Mouse (Mus musculus) myocyte (in vitro differentiated cells): ENCODE results near the gene Kcnj16. TPM values are rescaled to one million over a fixed set of nuclear protein-coding genes. Genes with fewer than 3 reads are reported as not detected.

Source experiments
- H3K27me3 ChIP-seq: one replicate; pipeline ENCODE4 v1.6.1; 2011; ENCODE audit not compliant: control insufficient read depth, insufficient read depth, insufficient read length
- H3K36me3 ChIP-seq: one replicate; pipeline ENCODE4 v1.6.1; 2011; ENCODE audit not compliant: control insufficient read depth, insufficient read depth
- H3K4me2 ChIP-seq: one replicate; pipeline ENCODE4 v1.6.1; 2011; ENCODE audit warnings: low read depth, control low read depth
- H3K4me3 ChIP-seq: one replicate; pipeline ENCODE4 v1.5.1; 2011; ENCODE audit warnings: mild to moderate bottlenecking, control low read depth, moderate library complexity
- H3K79me2 ChIP-seq: one replicate; pipeline ENCODE4 v1.6.1; 2011; ENCODE audit not compliant: control insufficient read depth, insufficient read depth
- H3ac ChIP-seq: one replicate; pipeline ENCODE4 v1.6.1; 2011; ENCODE audit not compliant: control insufficient read depth, insufficient read length
- CEBPB ChIP-seq: IDR thresholded peaks from 2 replicates; pipeline ENCODE4 v1.6.1; 2011; ENCODE audit warnings: mild to moderate bottlenecking, moderate library complexity; ENCODE audit not compliant: poor library complexity, insufficient read depth, severe bottlenecking
- E2F4 ChIP-seq: IDR thresholded peaks from one replicate; pipeline ENCODE4 v1.6.1; 2011; ENCODE audit warnings: mild to moderate bottlenecking, control low read depth, moderate library complexity; ENCODE audit not compliant: insufficient read depth
- MAX ChIP-seq: IDR thresholded peaks from one replicate; pipeline ENCODE4 v1.6.1; 2011; ENCODE audit warnings: low read depth, mild to moderate bottlenecking, control low read depth
- MYOD1 ChIP-seq, 3 experiments: IDR thresholded peaks; one replicate each; pipeline ENCODE4 v1.6.1; 2011; ENCODE audit warnings: control low read depth in 2 of 3, low read depth in 2 of 3, mild to moderate bottlenecking in 2 of 3, moderate library complexity in 1 of 3; ENCODE audit not compliant: insufficient read length in 2 of 3, control insufficient read depth in 1 of 3
- MYOG ChIP-seq, 3 experiments: IDR thresholded peaks; one replicate each; pipeline ENCODE4 v1.6.1; 2011; ENCODE audit warnings: control low read depth in 2 of 3, low read depth in 2 of 3, mild to moderate bottlenecking in 2 of 3; ENCODE audit not compliant: insufficient read length in 2 of 3, control insufficient read depth in 1 of 3, insufficient read depth in 1 of 3
- POLR2A ChIP-seq: IDR thresholded peaks from one replicate; pipeline ENCODE4 v1.6.1; 2011; ENCODE audit warnings: low read depth, mild to moderate bottlenecking, control low read depth, moderate library complexity; ENCODE audit not compliant: insufficient read length
- POLR2AphosphoS2 ChIP-seq: IDR thresholded peaks from one replicate; pipeline ENCODE4 v1.6.1; 2011; ENCODE audit warnings: low read depth, control low read depth; ENCODE audit not compliant: insufficient read length
- REST ChIP-seq: IDR thresholded peaks from one replicate; pipeline ENCODE4 v1.6.1; 2011; ENCODE audit warnings: mild to moderate bottlenecking, control low read depth, moderate library complexity; ENCODE audit not compliant: insufficient read depth, insufficient read length
- SRF ChIP-seq: IDR thresholded peaks from one replicate; pipeline ENCODE4 v1.6.1; 2011; ENCODE audit warnings: low read depth; ENCODE audit not compliant: control insufficient read depth, insufficient read length
- TCF12 ChIP-seq: IDR thresholded peaks from one replicate; pipeline ENCODE4 v1.6.1; 2011; ENCODE audit warnings: mild to moderate bottlenecking, control low read depth; ENCODE audit not compliant: poor library complexity, insufficient read depth, severe bottlenecking
- TCF3 ChIP-seq: IDR thresholded peaks from one replicate; pipeline ENCODE4 v1.6.1; 2011; ENCODE audit warnings: low read depth, control low read depth; ENCODE audit not compliant: insufficient read length
- USF1 ChIP-seq: IDR thresholded peaks from one replicate; pipeline ENCODE4 v1.6.1; 2011; ENCODE audit warnings: low read depth, mild to moderate bottlenecking, control low read depth, moderate library complexity
- polyA plus RNA-seq: library from polyadenylated mRNA; unstranded; fragments of >200 nt; fragmentation: generic; extraction: Trizol; gene quantifications from one replicate; pipeline ENCODE4 v1.2.1, GENCODE M21; 2012; ENCODE audit warnings: missing spikeins

Gene Kcnj16
- polyA plus RNA-seq, 1 experiment: 0.06 TPM

DNA sequence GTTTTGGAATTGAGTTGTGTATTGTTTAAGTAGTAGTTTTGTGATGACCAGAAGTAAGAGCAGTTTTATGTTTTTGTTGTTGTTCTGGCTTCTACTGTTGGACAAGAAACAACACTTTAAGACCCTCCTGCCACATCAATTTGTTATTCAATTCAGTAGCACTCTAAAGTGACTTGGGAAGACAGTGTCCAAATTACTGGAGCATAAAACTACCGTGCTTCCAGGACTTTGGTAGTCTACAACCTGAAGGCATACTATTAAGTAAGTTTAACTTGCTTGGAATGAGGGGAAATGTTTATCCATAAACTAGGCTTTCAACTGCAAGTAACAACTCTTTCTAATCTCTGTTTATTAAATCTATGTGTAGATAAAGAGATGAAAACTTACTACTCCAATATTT, 17.7 kb downstream of the Kcnj16 start:
- Histone ChIP-seq H3K36me3 (no peaks in the 10 kb centered on the region), H3K79me2 (no peaks in the 10 kb centered on the region), H3K27me3 (no peaks in the 10 kb centered on the region), H3K4me2 (no peak overlapping the region), H3ac (no peak overlapping the region), H3K4me3 (no peak overlapping the region)
- TF ChIP-seq MYOD1 (IDR thresholded peaks at IDR 0.05; ENCODE audit: control insufficient read depth in 1 of 3, insufficient read length in 2 of 3, low read depth in 2 of 3) (no peak), CEBPB (no peak), TCF3 (no peak), MYOG (IDR thresholded peaks at IDR 0.05; ENCODE audit: control insufficient read depth in 1 of 3, insufficient read depth in 1 of 3, insufficient read length in 2 of 3, low read depth in 2 of 3) (no peak), POLR2AphosphoS2 (no peak)

DNA sequence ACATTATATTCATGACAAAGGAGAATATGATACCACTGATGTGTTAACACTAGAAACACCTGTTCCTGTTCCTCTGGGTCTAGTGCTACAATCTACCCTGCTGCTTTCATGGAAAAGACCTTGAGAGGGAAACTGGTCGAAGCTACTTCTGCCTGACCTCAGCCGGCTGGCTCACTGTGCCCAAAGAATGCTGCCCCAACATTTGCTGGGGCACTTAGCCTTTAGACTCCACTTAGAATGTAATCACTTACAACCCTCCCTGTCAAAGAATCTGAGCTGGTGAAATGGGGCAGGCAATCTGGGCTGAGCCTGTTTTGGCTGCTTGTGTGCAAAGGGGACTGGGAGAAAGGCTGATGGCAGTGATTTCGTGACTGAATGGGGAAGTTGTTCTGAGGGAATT, 18.1 kb downstream of the Kcnj16 start:
- H3ac ChIP-seq: no peak overlapping the region
- H3K4me3 ChIP-seq: no peak overlapping the region
- H3K79me2 ChIP-seq: no peaks in the 10 kb centered on the region
- peak overlapping the region; percentile 19 for H3K4me2 ChIP-seq
- H3K27me3 ChIP-seq: no peaks in the 10 kb centered on the region
- no peaks in the 10 kb centered on the region for H3K36me3 ChIP-seq
- TF ChIP-seq MYOG (IDR thresholded peaks at IDR 0.05; ENCODE audit: control insufficient read depth in 1 of 3, insufficient read depth in 1 of 3, insufficient read length in 2 of 3, low read depth in 2 of 3) (no peak), REST (no peak), E2F4 (no peak), MAX (no peak), CEBPB (no peak), SRF (no peak), TCF12 (no peak), MYOD1 (IDR thresholded peaks at IDR 0.05; ENCODE audit: control insufficient read depth in 1 of 3, insufficient read length in 2 of 3, low read depth in 2 of 3) (no peak), POLR2A (no peak), TCF3 (no peak), USF1 (no peak), POLR2AphosphoS2 (no peak)

DNA sequence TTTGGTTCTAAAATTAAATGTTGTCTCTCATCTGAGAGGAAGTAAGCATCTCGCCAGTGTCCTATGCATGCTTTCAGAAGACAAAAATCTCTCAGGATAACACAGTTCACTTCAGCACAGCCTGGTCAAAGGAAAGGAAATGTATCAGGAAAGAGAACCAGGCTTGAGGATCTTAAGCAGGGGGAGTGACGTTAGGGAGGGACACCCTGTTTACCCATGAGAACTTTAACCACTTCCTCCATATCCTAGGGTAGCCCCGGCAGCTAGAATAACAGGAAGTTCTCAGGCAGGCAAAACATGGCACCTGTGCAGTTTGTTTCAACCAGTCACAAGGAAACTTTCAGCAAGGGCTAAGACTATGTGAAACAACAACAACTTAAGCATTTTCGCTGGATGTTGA, 25.8 kb downstream of the Kcnj16 start:
- no peak overlapping the region for H3ac ChIP-seq
- no peaks in the 10 kb centered on the region for H3K79me2 ChIP-seq
- no peak overlapping the region for H3K4me3 ChIP-seq
- no peaks in the 10 kb centered on the region for H3K27me3 ChIP-seq
- no peaks in the 10 kb centered on the region for H3K36me3 ChIP-seq
- no peak overlapping the region for H3K4me2 ChIP-seq
- no peak for TF ChIP-seq SRF
- TF ChIP-seq MYOD1 (IDR thresholded peaks at IDR 0.05; ENCODE audit: control insufficient read depth in 1 of 3, insufficient read length in 2 of 3, low read depth in 2 of 3): no peak

DNA sequence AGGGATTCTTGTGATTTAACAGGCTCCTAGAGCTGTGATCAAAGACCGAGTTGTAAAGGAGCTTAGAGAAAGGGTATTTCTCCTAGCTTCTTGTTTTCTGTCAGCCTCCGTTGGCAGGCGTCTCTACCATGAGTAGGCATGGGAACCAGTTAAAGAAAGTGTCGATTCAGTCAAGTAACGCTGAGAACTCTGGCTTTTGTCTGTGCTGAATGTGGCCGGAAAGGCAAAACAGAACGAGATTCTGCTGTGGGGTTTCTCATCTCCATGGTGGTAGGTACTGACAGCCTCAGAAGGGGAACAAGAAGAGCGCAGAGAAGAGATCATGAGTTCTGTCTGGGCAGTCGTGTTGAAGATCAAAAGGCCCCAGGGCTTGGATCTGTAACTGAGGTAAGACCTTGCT, 29.4 kb downstream of the Kcnj16 start:
- no peak overlapping the region for H3K4me2 ChIP-seq
- no peak for TF ChIP-seq MYOG (IDR thresholded peaks at IDR 0.05; ENCODE audit: control insufficient read depth in 1 of 3, insufficient read depth in 1 of 3, insufficient read length in 2 of 3, low read depth in 2 of 3)
- no peak overlapping the region for H3ac ChIP-seq
- no peaks in the 10 kb centered on the region for H3K36me3 ChIP-seq
- no peaks in the 10 kb centered on the region for H3K27me3 ChIP-seq
- no peak overlapping the region for H3K4me3 ChIP-seq
- no peaks in the 10 kb centered on the region for H3K79me2 ChIP-seq

DNA sequence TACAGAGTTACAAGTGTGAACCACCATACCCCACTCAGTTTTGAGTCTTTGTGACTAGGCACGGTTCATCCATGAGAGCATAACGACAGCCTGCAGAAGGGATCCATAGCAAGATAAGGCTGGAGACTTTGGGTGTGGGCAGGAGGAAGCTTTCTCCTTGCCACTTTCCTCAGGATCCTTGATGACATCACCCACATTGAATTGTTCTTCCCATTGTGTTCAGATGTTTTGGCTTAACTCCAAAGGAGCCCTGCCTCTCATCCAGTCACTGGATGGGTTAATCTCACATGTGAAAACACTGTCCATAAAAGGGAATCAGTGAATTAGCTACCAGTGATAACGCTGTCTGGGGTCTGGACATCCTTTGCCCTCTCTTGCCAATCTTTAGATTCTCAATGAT, 37.3 kb downstream of the Kcnj16 start:
- Histone ChIP-seq H3K79me2 (no peaks in the 10 kb centered on the region), H3K4me3 (no peak overlapping the region), H3ac (no peak overlapping the region), H3K27me3 (no peaks in the 10 kb centered on the region), H3K36me3 (no peaks in the 10 kb centered on the region), H3K4me2 (no peak overlapping the region)
- TF ChIP-seq REST (no peak), CEBPB (no peak), SRF (no peak)

DNA sequence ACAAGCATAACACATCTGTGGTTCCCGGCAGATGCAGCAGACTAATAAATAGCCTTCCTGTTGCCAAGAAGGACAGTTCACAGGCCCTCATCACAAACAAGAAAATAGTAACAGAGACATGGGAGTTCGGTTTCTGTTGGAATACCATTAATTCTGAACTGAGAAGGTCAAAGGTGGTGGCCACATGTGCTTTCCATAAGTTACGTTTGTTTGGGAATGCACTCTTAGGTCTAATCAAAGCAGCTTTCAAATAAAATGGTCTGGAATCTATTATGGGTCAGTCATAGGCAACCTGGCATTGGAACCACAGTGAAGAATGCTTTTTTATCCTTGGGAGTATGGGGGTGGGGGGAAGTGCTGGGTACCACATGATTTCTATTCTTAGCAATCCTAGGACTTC, 41.6 kb downstream of the Kcnj16 start:
- Histone ChIP-seq H3K27me3 (no peaks in the 10 kb centered on the region), H3ac (no peak overlapping the region), H3K79me2 (no peaks in the 10 kb centered on the region), H3K4me3 (no peak overlapping the region), H3K4me2 (no peak overlapping the region), H3K36me3 (no peaks in the 10 kb centered on the region)
- no peak for TF ChIP-seq POLR2AphosphoS2
- TF ChIP-seq SRF: no peak
- TF ChIP-seq E2F4: no peak
- TF ChIP-seq USF1: no peak
- TF ChIP-seq CEBPB: no peak
- TF ChIP-seq TCF3: no peak
- TF ChIP-seq MAX: no peak
- TF ChIP-seq MYOD1 (IDR thresholded peaks at IDR 0.05; ENCODE audit: control insufficient read depth in 1 of 3, insufficient read length in 2 of 3, low read depth in 2 of 3): no peak
- no peak for TF ChIP-seq REST
- TF ChIP-seq POLR2A: no peak
- TF ChIP-seq MYOG (IDR thresholded peaks at IDR 0.05; ENCODE audit: control insufficient read depth in 1 of 3, insufficient read depth in 1 of 3, insufficient read length in 2 of 3, low read depth in 2 of 3): no peak
- no peak for TF ChIP-seq TCF12
